Mouse (Mus musculus) neutrophil, adult 83 days (primary cell): ENCODE results near the gene Aqp1. TPM values are rescaled to one million over a fixed set of nuclear protein-coding genes. Genes with fewer than 3 reads are reported as not detected.

Source experiments
- total RNA-seq, 2 experiments: library from RNA; stranded (reverse); gene quantifications; one replicate each; pipeline ENCODE4 v1.2.4; 2023

Aqp1 gene
- 100 to 1,000 TPM in 1 of 2 experiments, 10 to 100 TPM in 1; 79.2 to 127 TPM for total RNA-seq

GRCm38 (mm10) chr6:55335989-55336514, at the start of gene Aqp1:
Gene Aqp1 (plus strand): TSS chr6:55336432.

GRCm38 (mm10) chr6:55376076-55376475, 39.8 kb downstream of the Aqp1 start, which contains the start of gene Ghrhr:
Gene Ghrhr (plus strand): TSS chr6:55376295.

Other genes with a start within 250 kb of the Aqp1 start
- gene Crhr2, start 203.4 kb upstream of the Aqp1 start, total RNA-seq = not detected
- not detected for gene Inmt, start 161.4 kb upstream of the Aqp1 start, total RNA-seq
- gene Mindy4, start 133.0 kb upstream of the Aqp1 start, total RNA-seq = 1 to 10 TPM; 1.6 to 1.9 TPM
- gene Ghrhr, start 39.9 kb downstream of the Aqp1 start, total RNA-seq = not detected
- gene Adcyap1r1, start 115.5 kb downstream of the Aqp1 start, total RNA-seq = not detected